Mouse (Mus musculus) stomach, postnatal 0 days (tissue): ENCODE measurements around the gene Ampd1. TPM values are rescaled to one million over a fixed set of nuclear protein-coding genes. Genes with fewer than 3 reads are reported as not detected.

ENCODE experiments used
- ATAC-seq: fragments of 200-750 bp; cut with Nextera tagmentation; 2 replicates; pipeline ENCODE4 v1.8.0; 2017; ENCODE audit not compliant: low FRiP score, low TSS enrichment
- DNase-seq: peaks from one replicate; pipeline ENCODE4 v3.0.0-alpha.2; 2016; ENCODE audit warnings: low spot score
- H3K27ac ChIP-seq: fragments of 300-500 bp; sonication (generic); replicated peaks from 2 replicates; pipeline ENCODE4 v1.5.1; 2014; ENCODE audit warnings: mild to moderate bottlenecking, control low read depth
- H3K27me3 ChIP-seq: fragments of 300-500 bp; sonication (generic); 2 replicates; pipeline ENCODE4 v1.6.1; 2014; ENCODE audit warnings: low read length; ENCODE audit not compliant: control insufficient read depth, insufficient read depth
- H3K36me3 ChIP-seq: fragments of 300-500 bp; sonication (generic); 2 replicates; pipeline ENCODE4 v1.6.1; 2014; ENCODE audit warnings: low read length, mixed read lengths; ENCODE audit not compliant: control insufficient read depth, insufficient read depth
- H3K4me1 ChIP-seq: fragments of 300-500 bp; sonication (generic); replicated peaks from 2 replicates; pipeline ENCODE4 v1.6.1; 2014; ENCODE audit warnings: antibody characterized with exemption; ENCODE audit not compliant: control insufficient read depth, insufficient read depth
- H3K4me2 ChIP-seq: fragments of 300-500 bp; sonication (generic); replicated peaks from 2 replicates; pipeline ENCODE4 v1.6.1; 2014; ENCODE audit warnings: low read depth, mild to moderate bottlenecking, control low read depth, moderate library complexity
- H3K4me3 ChIP-seq: fragments of 300-500 bp; sonication (generic); 2 replicates; pipeline ENCODE4 v1.5.1; 2014; ENCODE audit warnings: low read depth, low read length, control low read depth
- H3K9ac ChIP-seq: fragments of 300-500 bp; sonication (generic); 2 replicates; pipeline ENCODE4 v1.6.1; 2014; ENCODE audit warnings: mild to moderate bottlenecking, low read length, control low read depth, mixed read lengths
- H3K9me3 ChIP-seq: fragments of 300-500 bp; sonication (generic); 2 replicates; pipeline ENCODE4 v1.6.1; 2016; ENCODE audit warnings: low read length; ENCODE audit not compliant: control insufficient read depth
- CTCF ChIP-seq: IDR thresholded peaks from 2 replicates; pipeline ENCODE4 v1.5.1; 2016; ENCODE audit warnings: antibody characterized with exemption, low read depth, mild to moderate bottlenecking, moderate library complexity
- EP300 ChIP-seq: optimal IDR thresholded peaks from 2 replicates; pipeline ENCODE3; 2016; ENCODE audit warnings: antibody characterized with exemption
- WGBS: fragments of 180-500 bp; shearing (Covaris S2); extraction: QIAGEN DNeasy Blood & Tissue Kit; methylation state at CpG from one replicate; pipeline ENCODE4 v1.1.7; 2014; 5-methylcytosine and 5-hydroxymethylcytosine counted together
- polyA plus RNA-seq: library from polyadenylated mRNA; unstranded; fragments of >200 nt; fragmentation: Nextera tagmentation; extraction: Ambion mirVana; gene quantifications from 2 replicates; pipeline ENCODE4 v1.2.1, GENCODE M21; 2015

Ampd1 gene
- polyA plus RNA-seq, 1 experiment from 2014 or later = 0.28 TPM

DNA sequence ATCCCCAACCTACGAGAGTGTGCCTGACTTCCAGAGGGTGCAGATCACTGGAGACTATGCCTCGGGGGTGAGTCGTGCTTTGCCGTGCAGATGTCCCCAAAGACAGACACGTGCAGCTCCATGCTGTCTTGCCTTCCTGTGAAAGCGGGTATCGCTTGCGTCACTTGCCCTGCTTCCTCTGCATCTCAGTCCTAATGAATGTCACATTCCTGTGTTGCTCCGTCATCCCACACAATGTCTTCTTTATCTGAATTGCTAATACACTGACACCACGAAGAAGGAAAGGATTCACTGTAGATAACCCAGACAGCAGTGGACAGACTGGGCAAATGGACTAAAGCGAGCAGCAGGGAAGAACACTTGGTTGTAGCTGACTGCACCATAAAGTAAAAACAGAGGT, 7.2 kb downstream of the Ampd1 start:
- 72% methylated on average over 11 of the region's 11 CpGs for WGBS

GRCm38 (mm10) chr3:103081861-103082453, 8.1 kb downstream of the Ampd1 start:
- H3K4me1 ChIP-seq = no peaks in the 10 kb centered on the region
- no peaks in the 10 kb centered on the region for H3K36me3 ChIP-seq
- no peaks in the 10 kb centered on the region for H3K9me3 ChIP-seq
- TF ChIP-seq CTCF = no peak
- TF ChIP-seq EP300 = no peak
- ATAC-seq = no peak
- no peak for DNase-seq
- no peak overlapping the region for H3K4me3 ChIP-seq
- no peak overlapping the region for H3K9ac ChIP-seq
- no peaks in the 10 kb centered on the region for H3K27me3 ChIP-seq
- H3K4me2 ChIP-seq = no peak overlapping the region
- no peak overlapping the region for H3K27ac ChIP-seq
- WGBS = 81% methylated on average over 17 of the region's 17 CpGs

More for the DNA sequence above, 7.2 kb downstream of the Ampd1 start:
- no peaks in the 10 kb centered on the region for H3K27me3 ChIP-seq
- no peak overlapping the region for H3K27ac ChIP-seq
- no peak overlapping the region for H3K4me3 ChIP-seq
- ATAC-seq = no peak
- H3K9ac ChIP-seq = no peak overlapping the region
- no peak for DNase-seq
- no peaks in the 10 kb centered on the region for H3K4me1 ChIP-seq
- H3K36me3 ChIP-seq = no peaks in the 10 kb centered on the region
- no peaks in the 10 kb centered on the region for H3K9me3 ChIP-seq
- no peak overlapping the region for H3K4me2 ChIP-seq
- no peak for TF ChIP-seq EP300
- no peak for TF ChIP-seq CTCF

GRCm38 (mm10) chr3:103082761-103083160, 8.9 kb downstream of the Ampd1 start:
- Histone ChIP-seq H3K4me3 (no peak overlapping the region), H3K9me3 (no peaks in the 10 kb centered on the region), H3K27ac (no peak overlapping the region), H3K9ac (no peak overlapping the region), H3K4me1 (no peaks in the 10 kb centered on the region), H3K36me3 (no peaks in the 10 kb centered on the region), H3K27me3 (no peaks in the 10 kb centered on the region), H3K4me2 (no peak overlapping the region)
- ATAC-seq (no peak), DNase-seq (no peak)
- TF ChIP-seq EP300 (no peak), CTCF (no peak)
- WGBS = 86% methylated on average over 5 of the region's 5 CpGs

DNA sequence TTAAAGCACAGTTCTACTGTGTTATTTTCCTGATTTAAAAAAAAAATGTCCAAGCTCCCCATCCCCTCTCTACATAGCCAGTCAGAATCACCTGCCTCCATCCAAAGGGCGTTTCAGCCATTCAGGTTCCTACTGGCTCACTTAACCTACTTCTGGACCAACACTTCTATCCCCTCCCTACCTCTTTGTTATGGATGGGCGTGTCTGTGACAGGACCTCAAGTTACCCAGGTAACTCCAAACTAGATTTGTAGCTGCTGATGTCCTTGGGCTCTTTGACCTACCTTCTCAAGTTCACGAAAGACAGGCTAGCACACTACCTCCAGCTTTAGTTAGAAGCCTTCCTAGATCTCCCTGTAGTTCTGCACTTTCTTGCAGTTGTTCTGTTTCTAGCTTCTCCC, 12.2 kb downstream of the Ampd1 start:
- Histone ChIP-seq H3K4me1 (no peaks in the 10 kb centered on the region), H3K9me3 (no peaks in the 10 kb centered on the region), H3K4me2 (no peak overlapping the region), H3K27me3 (no peaks in the 10 kb centered on the region), H3K9ac (no peak overlapping the region), H3K4me3 (no peak overlapping the region), H3K27ac (no peak overlapping the region), H3K36me3 (no peaks in the 10 kb centered on the region)
- DNase-seq (no peak), ATAC-seq (no peak)
- TF ChIP-seq EP300 = no peak
- TF ChIP-seq CTCF = no peak
- 80% methylated on average over 3 of the region's 3 CpGs for WGBS

DNA sequence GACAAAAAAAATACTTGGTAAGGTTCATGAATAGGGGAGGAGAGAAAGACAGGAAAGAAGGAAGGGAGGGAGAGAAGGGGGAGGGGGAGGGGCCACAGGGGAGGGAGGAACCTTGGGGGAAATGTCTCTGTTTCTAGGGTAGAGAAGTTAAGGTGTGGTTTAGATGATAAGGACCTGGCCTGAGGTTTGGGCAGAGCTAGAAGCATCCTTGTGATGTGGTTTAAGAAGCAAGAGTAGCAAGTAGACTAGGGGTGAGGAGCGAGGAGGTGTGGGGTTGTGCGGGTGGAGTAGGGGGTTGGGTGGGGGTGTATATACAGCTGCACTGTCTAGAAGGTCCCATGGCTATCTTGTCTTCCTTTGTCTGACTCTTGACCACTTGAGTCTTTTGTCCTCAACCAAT, 17.9 kb downstream of the Ampd1 start:
- Histone ChIP-seq H3K4me2 (no peak overlapping the region), H3K27me3 (no peaks in the 10 kb centered on the region), H3K27ac (no peak overlapping the region), H3K36me3 (no peaks in the 10 kb centered on the region), H3K4me1 (no peaks in the 10 kb centered on the region), H3K4me3 (no peak overlapping the region), H3K9me3 (no peaks in the 10 kb centered on the region), H3K9ac (no peak overlapping the region)
- no peak for DNase-seq
- no peak for TF ChIP-seq CTCF
- no peak for TF ChIP-seq EP300
- WGBS = 100% methylated on average over 2 of the region's 2 CpGs
- ATAC-seq = no peak

DNA sequence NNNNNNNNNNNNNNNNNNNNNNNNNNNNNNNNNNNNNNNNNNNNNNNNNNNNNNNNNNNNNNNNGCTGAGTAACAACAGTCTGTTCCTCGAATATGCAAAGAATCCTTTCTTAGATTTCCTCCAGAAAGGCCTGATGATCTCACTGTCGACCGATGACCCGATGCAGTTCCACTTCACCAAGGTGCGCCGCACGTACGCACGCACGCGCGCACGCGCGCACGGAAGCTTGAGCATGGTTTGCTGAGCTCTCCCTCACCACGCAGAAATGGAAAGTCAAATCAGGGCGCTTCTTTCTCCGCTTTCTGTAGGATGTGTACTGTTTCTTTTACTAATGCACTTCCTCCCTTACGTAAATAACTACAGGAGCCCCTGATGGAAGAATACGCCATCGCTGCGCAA, 24.8 kb downstream of the Ampd1 start:
- 73% methylated on average over 23 of the region's 23 CpGs for WGBS
- no peak overlapping the region for H3K9ac ChIP-seq
- no peak overlapping the region for H3K4me3 ChIP-seq
- ATAC-seq (no peak), DNase-seq (no peak)
- H3K36me3 ChIP-seq = no peaks in the 10 kb centered on the region
- H3K27ac ChIP-seq = no peak overlapping the region
- no peaks in the 10 kb centered on the region for H3K27me3 ChIP-seq
- no peaks in the 10 kb centered on the region for H3K4me1 ChIP-seq
- no peak for TF ChIP-seq EP300
- no peak for TF ChIP-seq CTCF
- H3K4me2 ChIP-seq = no peak overlapping the region
- no peaks in the 10 kb centered on the region for H3K9me3 ChIP-seq
